Mouse (Mus musculus) fat pad, adult 2 months (tissue): Measurements from ENCODE around the gene En2.

ENCODE experiments used
- DNase-seq: peaks from one replicate; pipeline ENCODE4 v3.0.0-alpha.2; 2011; ENCODE audit warnings: low read depth, low spot score; ENCODE audit errors: extremely low read depth

En2 gene

GRCm38 (mm10) chr5:28176023-28176422 lies 10.5 kb downstream of the En2 start:
- DNase-seq = no peak

GRCm38 (mm10) chr5:28176585-28176984 lies 11.1 kb downstream of the En2 start:
- DNase-seq = no peak

- no peak for DNase-seq
Measured at GRCm38 (mm10) chr5:28178322-28178721, 12.8 kb downstream of the En2 start.

GRCm38 (mm10) chr5:28179237-28179790 lies 13.8 kb downstream of the En2 start:
- DNase-seq = no peak

- DNase-seq = no peak
Measured at GRCm38 (mm10) chr5:28191201-28192098, 26.0 kb downstream of the En2 start.

GRCm38 (mm10) chr5:28192099-28192454 lies 26.6 kb downstream of the En2 start:
- DNase-seq = no peak

GRCm38 (mm10) chr5:28195473-28195872 lies 30.0 kb downstream of the En2 start:
- DNase-seq = no peak

GRCm38 (mm10) chr5:28199089-28199873 lies 33.8 kb downstream of the En2 start:
- DNase-seq = no peak

GRCm38 (mm10) chr5:28203086-28203485 lies 37.6 kb downstream of the En2 start:
- DNase-seq = no peak

- no peak for DNase-seq
Measured at GRCm38 (mm10) chr5:28204678-28205077, 39.2 kb downstream of the En2 start.

- DNase-seq = no peak
Measured at GRCm38 (mm10) chr5:28206448-28206847, 41.0 kb downstream of the En2 start.

- no peak for DNase-seq
Measured at GRCm38 (mm10) chr5:28207043-28207442, 41.5 kb downstream of the En2 start.

- DNase-seq = no peak
Measured at GRCm38 (mm10) chr5:28208726-28209520, 43.4 kb downstream of the En2 start.

GRCm38 (mm10) chr5:28209549-28210431 lies 44.3 kb downstream of the En2 start:
- no peak for DNase-seq

- DNase-seq = no peak
Measured at GRCm38 (mm10) chr5:28210591-28211550, 45.4 kb downstream of the En2 start.

- DNase-seq = no peak
Measured at GRCm38 (mm10) chr5:28211651-28212310, 46.3 kb downstream of the En2 start.

- no peak for DNase-seq
Measured at GRCm38 (mm10) chr5:28213441-28213840, 47.9 kb downstream of the En2 start.

GRCm38 (mm10) chr5:28219596-28219995 lies 54.1 kb downstream of the En2 start:
- no peak for DNase-seq
